Mouse (Mus musculus) neutrophil, adult 5-6 weeks (primary cell): ENCODE measurements around the gene F5. TPM values are rescaled to one million over a fixed set of nuclear protein-coding genes. Genes with fewer than 3 reads are reported as not detected.
"Not testable (repeated sequence)": the region's sequence is repeated elsewhere in the genome, so short reads cannot be mapped to it uniquely, and the experiment has no call there.

Experiments used
- ATAC-seq: fragments of 151-379, 151-347 bp; 2 replicates; pipeline ENCODE4 v1.8.0; 2017; ENCODE audit warnings: mild to moderate bottlenecking, moderate TSS enrichment; ENCODE audit not compliant: insufficient number of reproducible peaks, poor library complexity, low FRiP score, severe bottlenecking; ENCODE audit errors: extremely low read depth
- total RNA-seq: library from RNA; stranded (forward); fragments of 200-1000 nt; gene quantifications from 2 replicates; pipeline ENCODE4 v1.2.3, GENCODE M21; 2017

F5 gene
- total RNA-seq, 1 experiment from 2014 or later = 23.7 TPM

DNA sequence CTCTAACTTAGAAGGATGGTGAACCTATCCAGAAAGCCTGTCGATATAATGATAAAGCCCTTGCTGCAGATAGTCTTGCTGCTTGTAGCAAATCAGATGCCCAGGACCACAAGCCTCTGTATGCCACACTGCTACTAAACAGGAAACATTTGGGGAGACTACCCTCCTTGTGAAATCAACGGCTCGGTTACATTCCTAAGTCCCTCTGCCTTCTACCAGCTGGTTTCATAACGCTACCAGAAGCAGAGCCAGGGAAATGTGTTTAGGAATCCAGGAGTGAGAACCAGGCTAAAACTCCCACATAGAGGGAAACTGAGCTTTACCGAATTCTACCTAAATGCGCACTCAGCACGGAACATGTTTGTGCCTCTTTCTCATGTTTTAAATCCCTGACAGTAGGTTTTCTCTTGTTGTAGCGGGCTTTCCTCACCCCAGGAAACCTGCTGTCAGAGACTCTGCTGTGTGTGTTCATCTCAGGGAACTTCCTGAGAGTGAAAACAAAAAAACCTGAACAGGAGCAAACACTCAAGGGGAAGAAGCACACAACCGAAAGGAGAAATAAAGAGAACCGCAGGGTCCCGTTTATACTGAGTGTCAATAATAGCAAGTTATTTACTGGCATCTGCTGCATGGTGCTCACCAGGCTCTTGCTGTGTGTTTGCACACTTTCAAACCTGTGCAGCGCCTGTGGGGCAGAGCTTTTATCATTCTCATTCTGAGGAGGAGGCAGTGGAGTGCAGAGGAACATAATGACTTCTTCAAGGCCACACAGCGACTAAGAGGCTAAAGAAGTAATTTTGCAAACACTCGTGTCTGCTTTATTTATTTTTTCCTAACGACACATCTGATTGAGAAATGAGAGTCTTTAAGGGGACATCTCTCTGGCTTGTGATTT, 66.4 kb downstream of the F5 start:
- ATAC-seq = no peak

DNA sequence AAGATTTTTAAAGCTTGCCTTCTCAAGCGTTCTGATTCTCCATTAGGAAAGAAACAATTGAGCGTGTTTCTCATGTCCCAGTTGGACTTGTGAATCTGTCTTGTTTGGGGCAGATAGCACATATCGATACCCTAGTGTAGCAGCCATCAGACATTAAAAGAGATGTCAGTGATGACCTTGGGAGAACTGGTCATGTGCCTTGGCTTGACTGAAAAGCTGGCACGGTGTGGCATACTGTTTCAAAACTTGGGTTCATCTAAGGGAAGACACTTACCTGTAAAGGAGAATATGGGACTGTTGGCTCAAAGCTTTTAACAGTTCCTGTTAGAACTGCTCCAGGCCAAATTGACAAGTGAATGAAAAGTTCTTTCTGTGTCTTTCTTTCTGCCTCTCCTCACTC, 68.6 kb downstream of the F5 start:
- ATAC-seq = no peak

DNA sequence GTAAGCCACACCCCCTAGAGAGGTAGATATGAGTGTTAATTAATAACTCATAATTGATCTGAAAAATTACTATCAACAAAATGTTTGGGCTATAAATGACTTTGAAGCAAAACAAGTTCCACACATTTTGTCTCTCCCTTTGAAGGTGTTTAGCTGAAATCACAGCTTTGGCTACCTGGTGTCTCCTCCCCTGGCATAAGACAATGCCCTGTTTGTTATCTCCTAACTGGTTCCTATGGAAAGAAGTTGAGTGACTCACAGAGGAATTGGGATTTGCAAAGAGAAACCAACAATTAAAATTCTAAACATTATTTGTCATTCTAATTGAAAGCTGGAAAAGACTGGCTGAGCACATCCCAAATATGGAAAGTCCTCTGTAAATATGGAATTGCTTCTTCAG, 71.5 kb downstream of the F5 start:
- no peak for ATAC-seq

DNA sequence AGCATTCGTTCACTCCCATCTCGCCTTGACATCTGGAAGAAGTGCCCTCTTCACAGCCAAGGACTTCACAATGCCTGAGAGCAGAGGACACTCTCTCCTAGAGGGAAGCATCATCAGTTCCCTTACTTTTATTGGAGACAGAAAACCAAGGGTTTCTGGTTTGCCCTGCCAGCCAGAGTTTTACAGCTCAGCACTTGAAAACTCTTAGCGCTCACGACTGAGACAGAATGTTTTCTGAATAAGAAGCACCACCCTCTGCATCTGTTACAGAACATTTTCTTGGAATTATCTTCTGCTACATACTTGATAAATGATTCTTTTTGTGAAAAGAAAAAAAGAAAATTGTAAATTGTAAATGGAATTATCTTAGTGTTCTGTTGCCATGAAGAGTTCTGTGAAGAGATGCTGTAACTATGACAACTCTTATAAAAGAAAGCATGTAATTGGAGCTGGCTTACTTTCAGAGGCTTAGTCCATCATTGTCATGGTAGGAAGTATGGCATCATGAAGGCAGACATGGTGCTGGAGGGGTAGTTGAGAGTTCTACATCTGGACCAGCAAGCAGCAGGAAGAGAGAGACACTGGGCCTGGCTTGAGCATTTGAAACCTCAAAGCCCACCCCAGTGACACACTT, 80.4 kb downstream of the F5 start:
- not testable (repeated sequence) for ATAC-seq

DNA sequence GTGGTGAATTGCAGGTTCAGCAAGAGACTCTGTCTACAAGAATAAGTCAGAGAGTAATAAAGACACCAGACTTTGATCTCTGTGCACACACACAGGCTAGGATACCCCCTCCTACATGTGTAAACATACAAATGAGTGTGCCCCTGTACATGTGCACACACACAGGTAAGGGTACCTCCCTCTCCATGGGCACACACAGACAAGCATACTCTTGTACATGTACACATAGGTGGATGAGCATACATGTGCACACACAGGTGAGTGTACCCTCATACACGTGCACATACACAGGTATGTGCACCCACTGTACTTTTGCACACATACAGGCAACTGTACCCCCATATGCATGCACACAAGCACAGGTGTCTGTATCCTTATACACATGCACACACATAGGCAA, 81.8 kb downstream of the F5 start:
- no peak for ATAC-seq

DNA sequence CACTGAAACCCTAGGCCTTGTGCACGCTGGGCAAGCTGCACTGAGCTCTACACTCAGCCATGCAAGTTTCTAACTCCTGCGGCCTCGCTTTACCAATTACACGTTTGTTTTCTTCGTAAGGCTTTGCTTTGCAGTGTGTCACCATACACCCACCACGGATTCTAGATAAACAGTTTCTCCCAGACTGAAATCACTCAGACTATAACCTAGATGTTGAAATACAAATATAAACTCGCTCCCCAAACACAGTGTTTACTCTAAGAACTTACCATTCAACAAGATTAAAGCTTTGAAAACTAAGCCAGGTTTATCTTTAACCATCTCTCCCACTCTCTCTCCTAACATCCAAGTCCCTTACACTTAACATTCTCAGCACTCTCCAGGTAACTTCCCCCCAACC, 83.4 kb downstream of the F5 start:
- no peak for ATAC-seq

DNA sequence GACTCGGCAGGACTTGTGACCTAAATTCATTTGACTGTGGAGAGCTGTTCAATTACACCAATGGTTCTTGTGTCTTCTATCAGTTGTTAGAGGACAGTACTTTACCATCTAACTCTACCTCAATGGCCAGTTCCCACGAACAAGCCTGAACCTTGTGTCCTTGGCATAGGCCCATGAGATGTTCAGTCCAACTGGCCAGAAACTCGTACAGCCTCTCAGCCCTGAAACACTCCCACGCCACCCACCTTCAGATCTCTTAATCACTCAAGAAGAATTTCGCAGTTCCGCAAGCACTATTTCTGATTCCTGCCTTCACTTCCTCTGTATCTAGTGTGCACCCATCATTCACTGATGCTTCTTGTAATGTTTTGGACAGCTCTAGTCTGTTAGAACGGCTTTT, 84.4 kb downstream of the F5 start:
- no peak for ATAC-seq

DNA sequence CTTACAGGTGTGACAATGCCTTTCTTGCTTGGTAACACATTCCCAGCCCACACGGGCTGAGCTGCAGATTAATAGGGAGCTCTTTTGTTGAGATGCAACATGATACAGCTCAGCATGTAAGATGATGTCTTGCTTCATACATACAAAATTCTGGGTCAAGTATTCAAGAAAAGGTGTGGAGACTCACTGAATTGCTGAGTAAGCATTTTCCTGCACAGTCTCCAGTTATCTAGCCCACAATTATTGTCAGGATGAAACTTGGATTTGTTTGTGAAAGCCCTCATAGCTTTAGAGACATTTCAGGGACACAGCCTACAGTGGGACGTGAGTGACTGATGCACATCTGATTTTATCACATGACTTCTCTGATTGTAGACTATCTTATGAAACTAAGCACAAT, 89.9 kb downstream of the F5 start:
- no peak for ATAC-seq

DNA sequence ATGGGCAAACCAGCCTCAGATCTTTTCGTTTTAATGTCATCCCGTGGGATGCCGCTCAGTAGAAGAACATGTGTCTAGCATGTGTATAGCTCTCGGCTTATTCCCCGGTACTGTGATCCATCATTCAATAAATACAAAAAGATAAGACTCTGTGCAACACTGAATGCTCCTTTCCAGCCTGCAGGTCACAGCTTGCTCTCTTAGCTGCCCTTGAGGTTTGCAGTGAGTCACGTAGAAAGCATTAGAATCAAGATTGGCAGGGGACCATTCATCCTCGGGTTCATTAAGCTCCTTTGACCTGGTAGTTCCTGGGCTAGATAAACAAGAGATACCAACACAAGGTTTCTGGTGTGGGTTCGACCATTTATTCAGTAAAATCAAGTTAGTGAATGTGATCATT, 91.2 kb downstream of the F5 start:
- no peak for ATAC-seq

DNA sequence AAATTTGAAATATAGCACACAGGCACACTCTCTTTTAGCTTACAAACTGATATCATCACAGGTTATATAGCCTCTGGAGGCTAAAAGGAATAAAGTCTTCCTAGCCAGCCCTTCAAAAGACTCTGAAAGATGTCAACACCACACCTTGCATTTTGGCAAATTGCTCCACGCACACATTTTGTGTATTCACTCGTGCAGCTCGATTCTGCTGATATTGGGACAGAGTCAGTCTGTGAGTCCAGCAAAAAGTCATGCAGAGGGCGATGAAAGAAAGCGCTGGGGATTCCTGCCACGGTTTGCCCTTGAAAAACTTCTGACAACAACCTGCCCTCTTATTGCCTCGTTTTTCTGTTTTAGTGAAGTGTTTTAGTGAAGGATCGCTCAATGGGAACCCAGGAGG, 95.8 kb downstream of the F5 start:
- no peak for ATAC-seq

DNA sequence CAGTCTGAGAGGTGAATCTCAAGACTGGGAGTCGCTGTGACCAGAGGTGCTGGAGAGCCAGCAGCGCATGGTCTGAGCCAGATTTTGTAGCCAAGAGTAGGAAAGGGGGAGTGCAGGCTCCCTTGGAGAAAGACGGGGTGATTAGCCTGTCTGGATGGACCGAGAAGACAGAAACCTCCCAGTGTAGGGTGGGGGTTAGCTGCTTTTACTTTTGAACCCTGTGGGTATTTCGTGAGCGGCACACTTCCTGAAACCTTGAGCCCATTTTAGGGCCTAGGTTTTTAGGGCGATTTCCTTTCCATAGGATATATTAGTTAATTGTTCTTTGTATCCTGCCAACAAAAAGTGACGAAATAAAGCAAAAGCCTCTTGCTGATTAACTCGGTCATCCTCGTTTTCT, 96.3 kb downstream of the F5 start:
- no peak for ATAC-seq

DNA sequence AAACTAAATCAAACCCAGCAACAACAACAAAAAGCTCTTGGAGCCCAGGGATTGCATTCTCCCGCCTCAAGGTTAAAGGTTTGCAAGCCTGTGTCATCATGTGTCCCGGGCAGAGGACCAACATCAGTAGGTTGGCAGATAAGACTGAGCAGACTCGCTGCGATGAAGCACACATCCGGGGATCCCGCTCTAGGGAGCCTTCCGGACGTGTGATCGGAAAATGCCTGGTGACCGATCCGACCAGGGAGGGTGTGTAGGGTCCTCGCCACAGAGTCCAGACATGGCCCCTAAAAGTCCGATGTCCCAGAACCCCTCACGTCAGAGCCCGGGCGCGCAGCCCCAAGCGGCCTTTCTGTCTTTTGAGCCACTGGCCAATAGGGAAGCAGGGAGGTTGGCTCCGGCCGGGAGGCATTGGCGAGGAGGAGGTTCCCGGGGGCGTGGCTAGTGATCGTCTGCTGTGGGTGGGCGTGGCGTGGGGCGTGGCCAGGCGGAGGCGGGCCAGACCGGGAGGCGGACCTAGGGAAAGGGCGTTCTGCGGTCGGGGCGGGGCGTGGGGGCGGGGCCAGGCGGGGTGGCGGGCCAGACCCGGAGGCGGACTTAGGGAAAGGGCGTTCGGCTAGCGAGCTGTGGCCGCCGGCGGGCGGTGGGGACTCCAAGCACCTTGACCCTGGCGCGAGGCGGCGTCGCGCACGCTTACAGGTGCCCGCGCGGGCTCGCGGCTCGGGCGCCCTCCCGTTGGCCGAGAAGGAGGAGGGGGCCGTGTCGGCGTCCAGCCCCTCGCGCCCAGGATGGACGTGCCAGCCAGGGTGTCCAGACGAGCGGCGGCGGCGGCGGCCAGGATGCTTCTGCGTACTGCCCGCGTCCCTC, 97.1 kb downstream of the F5 start, which contains the start of gene Slc19a2:
TSS of gene Slc19a2 (plus strand) at position 582 of the 867 bp plus-strand sequence.
- peak; percentile 97 for ATAC-seq

DNA sequence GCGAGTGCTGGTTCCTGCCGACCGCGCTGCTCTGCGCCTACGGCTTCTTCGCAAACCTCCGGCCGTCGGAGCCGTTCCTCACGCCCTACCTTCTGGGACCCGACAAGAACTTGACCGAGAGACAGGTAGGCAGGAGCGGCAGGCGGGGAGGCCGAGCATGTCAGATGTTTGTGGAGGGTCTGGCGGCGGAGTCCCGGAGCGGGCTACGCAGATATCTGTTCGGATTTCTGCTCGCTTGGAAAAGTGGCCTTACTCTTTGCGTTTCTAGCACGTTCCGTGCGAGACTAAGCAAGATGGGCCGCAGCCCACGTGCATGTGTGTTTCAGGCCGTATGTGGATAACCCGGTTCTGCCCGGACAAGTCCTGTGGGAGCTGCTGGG, 97.7 kb downstream of the F5 start:
- ATAC-seq = peak; percentile 4; the same call in 1 of the 2 replicates

DNA sequence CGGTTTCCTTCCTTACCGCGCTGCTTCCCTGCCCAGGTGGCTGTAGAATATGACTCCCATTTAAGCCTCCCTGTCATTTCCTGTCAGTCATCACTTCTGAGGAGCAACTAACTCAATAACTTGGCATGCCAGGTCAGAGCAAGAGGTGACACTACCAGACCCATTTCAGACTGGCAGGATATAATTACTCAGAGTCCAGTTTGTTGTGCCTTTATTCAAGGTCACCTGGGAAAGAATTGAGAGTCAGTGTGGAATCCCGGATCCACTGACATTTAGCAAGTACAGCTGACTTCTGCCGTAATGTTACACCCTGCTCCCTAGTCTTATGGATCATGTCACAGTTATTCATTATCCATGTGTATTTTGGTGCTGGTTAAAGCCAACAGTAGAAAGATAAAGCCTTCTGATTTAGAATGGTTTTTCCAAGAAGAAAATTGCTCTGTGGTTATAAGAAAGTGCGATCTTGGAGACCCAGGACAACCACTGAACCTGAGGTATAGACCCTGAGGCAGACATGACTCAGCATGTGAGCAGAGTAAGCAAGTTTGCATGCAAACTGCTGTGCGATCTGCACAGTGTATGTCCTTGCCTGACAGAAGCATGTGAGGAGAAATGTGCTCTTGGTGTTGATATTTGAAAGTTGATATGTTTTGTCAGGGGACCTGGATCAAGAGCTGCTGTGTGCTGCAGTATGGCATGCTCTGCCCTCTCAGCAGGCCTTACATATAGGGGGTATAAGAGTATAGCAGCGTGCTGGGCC, 98.9 kb downstream of the F5 start:
- ATAC-seq = no peak

DNA sequence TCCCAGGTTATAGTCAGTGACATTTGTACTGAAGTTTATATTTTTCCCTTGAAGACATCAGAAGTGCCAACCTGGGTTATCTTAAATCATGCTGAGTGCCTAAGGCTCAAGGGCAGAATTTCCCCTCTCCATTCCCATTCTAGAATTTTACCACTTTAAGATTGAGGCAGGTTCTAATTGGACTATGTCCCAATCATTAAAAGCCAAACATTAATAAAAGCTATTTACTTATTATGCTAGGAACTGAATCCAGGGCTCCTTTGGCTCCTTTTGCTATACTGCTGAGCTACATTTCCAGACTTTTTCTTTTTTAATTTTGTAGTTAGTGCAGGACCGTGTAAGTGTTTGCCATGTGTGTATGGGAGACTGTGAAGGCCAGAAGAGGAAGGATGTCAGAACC, 99.8 kb downstream of the F5 start:
- no peak for ATAC-seq

DNA sequence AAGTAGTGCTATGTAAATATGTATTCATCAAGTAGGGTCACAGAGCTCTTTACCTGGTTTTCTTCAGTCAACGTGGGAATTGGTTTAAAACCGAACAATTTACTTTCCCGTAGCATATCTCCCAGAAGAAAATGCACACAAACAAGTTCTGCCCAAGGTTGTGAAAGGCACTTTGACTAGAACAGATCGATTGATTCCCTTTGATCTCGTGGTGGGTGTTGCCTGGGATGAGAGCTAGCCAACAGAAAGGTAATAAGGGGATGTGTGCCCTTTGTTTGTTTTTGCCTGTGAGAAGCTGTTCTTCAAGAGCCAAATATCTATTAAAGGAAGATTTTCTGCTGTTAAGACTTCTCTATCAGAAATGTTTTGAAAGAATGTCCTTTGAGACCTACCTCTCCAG, 100.9 kb downstream of the F5 start:
- ATAC-seq = no peak

DNA sequence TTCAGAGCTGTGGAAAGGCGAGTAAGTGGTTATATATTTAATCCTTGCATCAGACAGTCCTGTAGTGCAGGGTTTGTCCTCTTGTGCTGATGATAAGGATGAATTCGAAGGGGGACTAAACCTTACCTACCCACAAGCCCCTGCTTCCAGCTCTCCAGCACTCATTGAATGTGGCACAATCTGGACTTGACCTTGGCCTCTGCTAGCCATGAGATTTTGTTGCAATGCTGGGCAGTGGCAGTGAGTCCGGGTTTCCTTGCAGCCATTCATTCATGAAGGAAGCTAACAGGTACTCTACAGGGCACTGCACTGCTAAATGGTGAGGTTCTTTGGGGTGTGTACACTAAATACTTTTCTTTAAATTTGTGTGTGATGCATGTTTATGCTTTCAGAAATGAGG, 103.2 kb downstream of the F5 start:
- ATAC-seq = no peak

DNA sequence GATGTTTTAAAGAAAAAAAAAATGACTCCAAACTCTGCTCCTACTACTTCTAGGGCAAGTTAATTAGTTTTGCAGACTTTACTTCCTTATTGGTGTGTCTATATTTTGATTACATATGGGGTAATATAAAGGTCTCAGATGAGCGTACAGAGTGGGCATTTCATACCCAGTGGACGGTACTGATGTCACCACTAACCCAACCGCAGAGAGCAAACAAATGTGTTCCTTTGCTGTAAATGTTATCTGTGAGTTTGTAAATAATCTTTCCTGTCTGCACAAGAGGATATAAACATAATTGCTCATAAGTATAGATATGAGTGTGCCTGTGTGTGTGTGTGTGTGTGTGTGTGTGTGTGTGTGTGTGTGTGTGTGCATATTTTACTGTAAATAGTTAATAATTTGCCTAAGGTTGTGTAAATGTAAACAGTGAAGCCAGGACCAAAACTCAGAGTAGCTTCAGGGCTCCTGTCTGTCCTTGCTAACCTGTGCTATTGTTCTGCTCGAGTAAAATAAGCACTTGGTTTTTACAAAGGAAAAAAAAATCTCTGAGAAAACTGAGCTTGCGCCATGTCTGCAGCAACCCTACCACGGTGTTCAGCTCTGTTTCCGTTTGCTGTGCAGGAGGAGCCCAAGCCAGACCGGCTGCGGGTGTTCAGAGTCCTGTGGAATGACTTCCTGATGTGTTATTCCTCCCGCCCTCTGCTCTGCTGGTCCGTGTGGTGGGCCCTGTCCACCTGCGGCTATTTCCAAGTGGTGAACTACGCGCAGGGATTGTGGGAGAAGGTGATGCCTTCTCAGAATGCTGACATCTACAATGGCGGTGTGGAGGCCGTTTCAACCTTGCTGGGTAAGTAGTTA, 108.8 kb downstream of the F5 start:
- no peak for ATAC-seq
